Mouse (Mus musculus): Measurements from ENCODE around the gene Plch2.

DNA sequence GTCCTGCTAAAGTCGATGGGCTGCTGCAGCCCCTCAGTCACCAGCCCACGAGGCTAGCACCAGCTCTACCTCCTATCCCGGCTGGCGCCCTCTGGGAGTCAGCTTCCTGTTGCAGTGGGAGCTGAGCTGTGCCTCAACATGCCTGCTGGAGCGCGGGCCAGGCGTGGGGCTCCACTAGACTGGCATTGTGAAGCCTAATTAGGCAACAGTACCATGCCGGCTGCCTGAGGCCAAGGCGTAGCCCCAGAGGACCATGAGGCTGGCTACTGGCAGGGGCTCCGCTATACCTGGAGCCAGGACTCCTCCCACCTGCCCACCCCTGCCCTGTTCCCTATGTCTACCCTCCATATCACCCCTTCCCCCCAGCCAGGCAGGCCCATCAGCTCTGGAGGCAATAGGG is at the start of gene Plch2:
- TF ChIP-seq CTCF (conservative IDR thresholded peaks at IDR 0.05; ENCODE audit: low read length), result no peak
- TF ChIP-seq NANOG (IDR thresholded peaks at IDR 0.05; ENCODE audit: borderline replicate concordance, low read length), result no peak
- no peak for TF ChIP-seq POU5F1 (IDR thresholded peaks at IDR 0.05; ENCODE audit: borderline replicate concordance, low read length)

Measured in E14TG2a.4 (cell line).